Mouse (Mus musculus): Measurements from ENCODE around the gene Imp4. TPM values are rescaled to one million over a fixed set of nuclear protein-coding genes. Genes with fewer than 3 reads are reported as not detected.

Imp4 gene
- polyA plus RNA-seq, 1 experiment from 2014 or later: 113 TPM

- no peak overlapping the region for H3K4me2 ChIP-seq (replicated peaks)
- H3K9me3 ChIP-seq: no peaks in the 10 kb centered on the region
These were observed 50.3 kb downstream of the Imp4 start for GRCm38 (mm10) chr1:34489852-34490541.

GRCm38 (mm10) chr1:34491480-34491879 lies 51.8 kb downstream of the Imp4 start:
- no peaks in the 10 kb centered on the region for H3K4me1 ChIP-seq (replicated peaks)
- H3K9ac ChIP-seq: no peak overlapping the region
- no peak overlapping the region for H3K4me2 ChIP-seq (replicated peaks)
- H3K4me3 ChIP-seq (replicated peaks): no peak overlapping the region
- no peaks in the 10 kb centered on the region for H3K9me3 ChIP-seq
- WGBS: 81% methylated on average over 4 of the region's 4 CpGs
- no peaks in the 10 kb centered on the region for H3K27me3 ChIP-seq (replicated peaks)
- ATAC-seq: no peak
- H3K36me3 ChIP-seq: no peaks in the 10 kb centered on the region
- H3K27ac ChIP-seq: no peak overlapping the region

More at GRCm38 (mm10) chr1:34489852-34490541, 50.3 kb downstream of the Imp4 start:
- WGBS: 92% methylated on average over 6 of the region's 6 CpGs
- H3K4me3 ChIP-seq (replicated peaks): no peak overlapping the region
- no peaks in the 10 kb centered on the region for H3K36me3 ChIP-seq
- ATAC-seq: no peak
- H3K27me3 ChIP-seq (replicated peaks): 0 out of 2 replicates have a peak, but pooled peaks cover 5% of the 10 kb centered on the region
- H3K4me1 ChIP-seq (replicated peaks): peaks cover 4% of the 10 kb centered on the region
- H3K9ac ChIP-seq: no peak overlapping the region
- no peak overlapping the region for H3K27ac ChIP-seq

Other genes with a start within 250 kb of the Imp4 start
- gene Ccdc115, start 179 bp upstream of the Imp4 start, polyA plus RNA-seq (2015; fragmentation: Nextera tagmentation; extraction: Ambion mirVana): 60.9 and 61.9 TPM in 2 replicates
- 22.9 and 28.5 TPM in 2 replicates for gene Ptpn18, start 19.9 kb downstream of the Imp4 start, polyA plus RNA-seq (2015; fragmentation: Nextera tagmentation; extraction: Ambion mirVana)
- gene Prss39, start 58.6 kb downstream of the Imp4 start, polyA plus RNA-seq (2015; fragmentation: Nextera tagmentation; extraction: Ambion mirVana): not detected in 2 replicates
- not detected in 2 replicates for gene Cfc1, start 95.8 kb downstream of the Imp4 start, polyA plus RNA-seq (2015; fragmentation: Nextera tagmentation; extraction: Ambion mirVana)
- not detected in 2 replicates for gene Prss40, start 121.1 kb downstream of the Imp4 start, polyA plus RNA-seq (2015; fragmentation: Nextera tagmentation; extraction: Ambion mirVana)
- 0.68 and 0.92 TPM in 2 replicates for gene Amer3, start 139.8 kb downstream of the Imp4 start, polyA plus RNA-seq (2015; fragmentation: Nextera tagmentation; extraction: Ambion mirVana)